Mouse (Mus musculus): ENCODE measurements around the gene Tut7. TPM values are rescaled to one million over a fixed set of nuclear protein-coding genes. Genes with fewer than 3 reads are reported as not detected.

The Tut7 gene
- polyA plus RNA-seq, 1 experiment, result 10.1 TPM

GRCm38 (mm10) chr13:59832454-59832853, 9.5 kb upstream of the Tut7 start:
- Histone ChIP-seq H3K4me1 (ENCODE audit: control insufficient read depth, insufficient read depth, low read length) (no peaks in the 10 kb centered on the region), H3K36me3 (ENCODE audit: control insufficient read depth, insufficient read depth, low read length) (no peaks in the 10 kb centered on the region), H3K4me3 (ENCODE audit: control insufficient read depth, low read depth, low read length) (no peak overlapping the region), H3K27me3 (ENCODE audit: control insufficient read depth, insufficient read depth, low read length) (no peaks in the 10 kb centered on the region), H3K27ac (ENCODE audit: control insufficient read depth, insufficient read depth, low read depth, low read length) (no peak overlapping the region)
- no peak for TF ChIP-seq CTCF (IDR thresholded peaks at IDR 0.05; ENCODE audit: control insufficient read depth, insufficient read depth, insufficient replicate concordance, low read depth, low read length)
- no peak for TF ChIP-seq POLR2A (IDR thresholded peaks at IDR 0.05; ENCODE audit: control insufficient read depth, low read depth, low read length)

GRCm38 (mm10) chr13:59825966-59826365, 3.0 kb upstream of the Tut7 start:
- Histone ChIP-seq H3K4me1 (ENCODE audit: control insufficient read depth, insufficient read depth, low read length) (no peaks in the 10 kb centered on the region), H3K4me3 (ENCODE audit: control insufficient read depth, low read depth, low read length) (no peak overlapping the region), H3K27me3 (ENCODE audit: control insufficient read depth, insufficient read depth, low read length) (no peaks in the 10 kb centered on the region), H3K36me3 (ENCODE audit: control insufficient read depth, insufficient read depth, low read length) (no peaks in the 10 kb centered on the region), H3K27ac (ENCODE audit: control insufficient read depth, insufficient read depth, low read depth, low read length) (no peak overlapping the region)
- no peak for TF ChIP-seq CTCF (IDR thresholded peaks at IDR 0.05; ENCODE audit: control insufficient read depth, insufficient read depth, insufficient replicate concordance, low read depth, low read length)
- no peak for TF ChIP-seq POLR2A (IDR thresholded peaks at IDR 0.05; ENCODE audit: control insufficient read depth, low read depth, low read length)

- H3K4me1 ChIP-seq (ENCODE audit: control insufficient read depth, insufficient read depth, low read length), result no peaks in the 10 kb centered on the region
- no peaks in the 10 kb centered on the region for H3K27me3 ChIP-seq (ENCODE audit: control insufficient read depth, insufficient read depth, low read length)
- no peak overlapping the region for H3K27ac ChIP-seq (ENCODE audit: control insufficient read depth, insufficient read depth, low read depth, low read length)
- no peaks in the 10 kb centered on the region for H3K36me3 ChIP-seq (ENCODE audit: control insufficient read depth, insufficient read depth, low read length)
- H3K4me3 ChIP-seq (ENCODE audit: control insufficient read depth, low read depth, low read length), result no peak overlapping the region
- TF ChIP-seq CTCF (IDR thresholded peaks at IDR 0.05; ENCODE audit: control insufficient read depth, insufficient read depth, insufficient replicate concordance, low read depth, low read length), result no peak
- no peak for TF ChIP-seq POLR2A (IDR thresholded peaks at IDR 0.05; ENCODE audit: control insufficient read depth, low read depth, low read length)
These were observed 2.1 kb downstream of the Tut7 start for GRCm38 (mm10) chr13:59820836-59821235.

DNA sequence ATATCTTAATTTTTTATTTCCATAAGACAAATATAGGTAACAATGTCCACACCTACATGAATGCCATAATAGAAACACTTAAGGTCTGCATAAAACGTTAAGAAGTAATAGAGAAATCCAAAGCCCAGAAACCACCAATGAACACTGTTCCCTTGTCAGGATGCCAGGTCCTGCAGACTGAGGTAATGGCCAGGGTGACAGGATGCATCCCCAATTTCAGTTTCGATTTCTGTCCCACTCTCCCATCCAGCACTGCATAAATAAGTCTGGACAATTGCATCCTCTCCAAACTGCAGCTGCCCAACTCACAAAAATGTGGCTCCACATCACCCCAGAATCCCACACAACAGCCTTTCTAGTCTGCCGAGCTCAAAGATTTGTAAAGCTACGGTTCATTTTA, 2.8 kb downstream of the Tut7 start:
- Histone ChIP-seq H3K4me3 (ENCODE audit: control insufficient read depth, low read depth, low read length) (no peak overlapping the region), H3K27ac (ENCODE audit: control insufficient read depth, insufficient read depth, low read depth, low read length) (no peak overlapping the region), H3K36me3 (ENCODE audit: control insufficient read depth, insufficient read depth, low read length) (no peaks in the 10 kb centered on the region), H3K27me3 (ENCODE audit: control insufficient read depth, insufficient read depth, low read length) (no peaks in the 10 kb centered on the region), H3K4me1 (ENCODE audit: control insufficient read depth, insufficient read depth, low read length) (no peaks in the 10 kb centered on the region)
- no peak for TF ChIP-seq POLR2A (IDR thresholded peaks at IDR 0.05; ENCODE audit: control insufficient read depth, low read depth, low read length)
- TF ChIP-seq CTCF (IDR thresholded peaks at IDR 0.05; ENCODE audit: control insufficient read depth, insufficient read depth, insufficient replicate concordance, low read depth, low read length), result no peak

- no peaks in the 10 kb centered on the region for H3K27me3 ChIP-seq (ENCODE audit: control insufficient read depth, insufficient read depth, low read length)
- H3K4me3 ChIP-seq (ENCODE audit: control insufficient read depth, low read depth, low read length), result no peak overlapping the region
- H3K4me1 ChIP-seq (ENCODE audit: control insufficient read depth, insufficient read depth, low read length), result no peaks in the 10 kb centered on the region
- no peak overlapping the region for H3K27ac ChIP-seq (ENCODE audit: control insufficient read depth, insufficient read depth, low read depth, low read length)
- H3K36me3 ChIP-seq (ENCODE audit: control insufficient read depth, insufficient read depth, low read length), result peaks cover 2% of the 10 kb centered on the region; the same call in 1 of the 2 replicates
- TF ChIP-seq POLR2A (IDR thresholded peaks at IDR 0.05; ENCODE audit: control insufficient read depth, low read depth, low read length) (no peak), CTCF (IDR thresholded peaks at IDR 0.05; ENCODE audit: control insufficient read depth, insufficient read depth, insufficient replicate concordance, low read depth, low read length) (no peak)
These were observed 5.6 kb downstream of the Tut7 start for GRCm38 (mm10) chr13:59817352-59817751.

GRCm38 (mm10) chr13:59814109-59814591, 8.8 kb downstream of the Tut7 start:
- H3K4me1 ChIP-seq (ENCODE audit: control insufficient read depth, insufficient read depth, low read length), result no peaks in the 10 kb centered on the region
- no peak overlapping the region for H3K27ac ChIP-seq (ENCODE audit: control insufficient read depth, insufficient read depth, low read depth, low read length)
- no peaks in the 10 kb centered on the region for H3K27me3 ChIP-seq (ENCODE audit: control insufficient read depth, insufficient read depth, low read length)
- TF ChIP-seq CTCF (IDR thresholded peaks at IDR 0.05; ENCODE audit: control insufficient read depth, insufficient read depth, insufficient replicate concordance, low read depth, low read length) (no peak), POLR2A (IDR thresholded peaks at IDR 0.05; ENCODE audit: control insufficient read depth, low read depth, low read length) (no peak)
- peaks cover 4% of the 10 kb centered on the region for H3K36me3 ChIP-seq (ENCODE audit: control insufficient read depth, insufficient read depth, low read length)
- no peak overlapping the region for H3K4me3 ChIP-seq (ENCODE audit: control insufficient read depth, low read depth, low read length)

DNA sequence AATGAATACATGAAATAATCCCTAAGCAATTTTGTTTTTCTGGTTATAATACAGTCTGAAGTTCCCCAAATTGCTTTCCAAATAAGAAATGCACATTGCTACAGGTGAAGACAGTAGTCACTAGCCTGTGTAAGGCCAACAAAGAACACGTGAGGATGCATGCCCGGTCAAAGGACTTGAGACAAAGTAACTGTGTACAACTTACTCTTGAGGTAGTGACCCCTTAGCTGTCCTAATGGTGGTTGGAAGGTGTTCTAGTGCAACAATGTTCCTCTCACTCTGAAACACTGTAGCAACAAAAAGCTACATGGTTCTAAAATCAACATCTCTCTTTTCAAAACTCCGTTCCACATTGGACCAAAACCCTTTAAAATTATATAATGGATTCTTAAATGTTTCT, 11.4 kb downstream of the Tut7 start:
- H3K36me3 ChIP-seq (ENCODE audit: control insufficient read depth, insufficient read depth, low read length), result peaks cover 4% of the 10 kb centered on the region
- H3K4me1 ChIP-seq (ENCODE audit: control insufficient read depth, insufficient read depth, low read length), result no peaks in the 10 kb centered on the region
- no peak overlapping the region for H3K4me3 ChIP-seq (ENCODE audit: control insufficient read depth, low read depth, low read length)
- no peak for TF ChIP-seq POLR2A (IDR thresholded peaks at IDR 0.05; ENCODE audit: control insufficient read depth, low read depth, low read length)
- no peak for TF ChIP-seq CTCF (IDR thresholded peaks at IDR 0.05; ENCODE audit: control insufficient read depth, insufficient read depth, insufficient replicate concordance, low read depth, low read length)
- no peak overlapping the region for H3K27ac ChIP-seq (ENCODE audit: control insufficient read depth, insufficient read depth, low read depth, low read length)
- no peaks in the 10 kb centered on the region for H3K27me3 ChIP-seq (ENCODE audit: control insufficient read depth, insufficient read depth, low read length)

DNA sequence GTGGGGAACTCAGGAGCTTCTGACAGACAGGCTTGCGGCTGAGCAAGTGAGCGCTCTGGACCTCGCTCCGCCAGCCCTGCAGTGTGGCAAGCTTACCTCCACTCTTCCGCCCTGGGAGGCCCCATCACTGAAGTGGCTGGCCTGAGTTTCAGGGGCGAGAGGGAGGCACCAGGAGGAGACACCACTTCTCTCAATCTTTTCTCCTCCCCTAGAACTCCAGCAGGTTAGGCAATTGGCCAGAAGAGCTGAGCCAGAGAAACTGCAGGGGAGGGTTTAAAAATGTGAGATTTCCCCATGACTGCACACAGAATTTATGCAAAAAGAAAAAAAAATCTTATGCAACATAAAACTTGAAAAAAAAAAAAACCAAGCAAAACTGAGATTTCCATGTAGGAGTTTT, 21.9 kb downstream of the Tut7 start:
- no peak for TF ChIP-seq CTCF (IDR thresholded peaks at IDR 0.05; ENCODE audit: control insufficient read depth, insufficient read depth, insufficient replicate concordance, low read depth, low read length)
- no peak for TF ChIP-seq POLR2A (IDR thresholded peaks at IDR 0.05; ENCODE audit: control insufficient read depth, low read depth, low read length)
- H3K36me3 ChIP-seq (ENCODE audit: control insufficient read depth, insufficient read depth, low read length), result peaks cover 12% of the 10 kb centered on the region
- no peak overlapping the region for H3K4me3 ChIP-seq (ENCODE audit: control insufficient read depth, low read depth, low read length)
- no peaks in the 10 kb centered on the region for H3K27me3 ChIP-seq (ENCODE audit: control insufficient read depth, insufficient read depth, low read length)
- no peak overlapping the region for H3K27ac ChIP-seq (ENCODE audit: control insufficient read depth, insufficient read depth, low read depth, low read length)
- no peaks in the 10 kb centered on the region for H3K4me1 ChIP-seq (ENCODE audit: control insufficient read depth, insufficient read depth, low read length)

Measured in testis, adult 2 months (tissue).